Mouse (Mus musculus): ENCODE measurements around the gene Myadml2. TPM values are rescaled to one million over a fixed set of nuclear protein-coding genes. Genes with fewer than 3 reads are reported as not detected.

Myadml2 gene
- total and polyA plus RNA-seq, 3 experiments, result not detected

DNA sequence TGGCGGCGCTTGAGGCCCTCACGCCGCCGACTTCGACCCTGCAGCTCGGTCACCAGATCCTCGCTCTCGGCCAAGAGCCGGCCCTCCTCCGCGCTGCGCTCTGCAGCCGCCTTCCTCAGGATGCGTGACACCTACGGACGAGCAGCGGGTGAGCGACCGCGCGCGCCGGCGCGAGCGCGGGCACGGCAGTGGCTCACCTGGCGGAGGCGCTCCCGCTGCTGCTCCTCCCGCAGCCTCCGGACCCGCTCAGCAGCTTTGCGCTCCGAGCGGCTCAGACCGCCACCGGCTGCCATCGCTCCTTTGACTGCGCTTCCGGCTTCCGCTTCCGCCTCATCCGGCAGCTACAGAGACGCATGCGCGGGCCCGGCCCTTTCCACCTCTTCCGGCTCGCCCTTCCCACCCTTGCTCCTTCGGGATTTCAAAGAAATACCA lies 23.3 kb downstream of the Myadml2 start (continued):
- TF ChIP-seq KAT2A (conservative IDR thresholded peaks at IDR 0.05; ENCODE audit: low read depth, low read length) (peak; percentile 49; the same call in 1 of the 2 replicates), NELFE (IDR thresholded peaks at IDR 0.05; ENCODE audit: low read depth, low read length) (peak; percentile 86), ZNF384 (IDR thresholded peaks at IDR 0.05; ENCODE audit: low read depth, low read length) (no peak), POLR2AphosphoS2 (IDR thresholded peaks at IDR 0.05; ENCODE audit: low read length) (peak; percentile 98), CHD2 (IDR thresholded peaks at IDR 0.05; ENCODE audit: low read length) (no peak), POLR2A (IDR thresholded peaks at IDR 0.05; ENCODE audit: control insufficient read depth in 1 of 2, insufficient read depth in 1 of 2, low read depth in 1 of 2, low read length in 2 of 2, poor library complexity in 1 of 2) (peak; percentile 76 to 87), ZMIZ1 (IDR thresholded peaks at IDR 0.05; ENCODE audit: low read depth, low read length) (no peak), CHD1 (IDR thresholded peaks at IDR 0.05; ENCODE audit: low read depth, low read length) (no peak; the same call in 1 of the 2 replicates), BHLHE40 (IDR thresholded peaks at IDR 0.05; ENCODE audit: borderline replicate concordance, low read depth, low read length) (no peak), ZC3H11A (IDR thresholded peaks at IDR 0.05; ENCODE audit: low read depth, low read length) (no peak), MYB (IDR thresholded peaks at IDR 0.05; ENCODE audit: low read depth, low read length) (no peak), ELF1 (IDR thresholded peaks at IDR 0.05; ENCODE audit: low read depth, low read length) (peak; percentile 100)

DNA sequence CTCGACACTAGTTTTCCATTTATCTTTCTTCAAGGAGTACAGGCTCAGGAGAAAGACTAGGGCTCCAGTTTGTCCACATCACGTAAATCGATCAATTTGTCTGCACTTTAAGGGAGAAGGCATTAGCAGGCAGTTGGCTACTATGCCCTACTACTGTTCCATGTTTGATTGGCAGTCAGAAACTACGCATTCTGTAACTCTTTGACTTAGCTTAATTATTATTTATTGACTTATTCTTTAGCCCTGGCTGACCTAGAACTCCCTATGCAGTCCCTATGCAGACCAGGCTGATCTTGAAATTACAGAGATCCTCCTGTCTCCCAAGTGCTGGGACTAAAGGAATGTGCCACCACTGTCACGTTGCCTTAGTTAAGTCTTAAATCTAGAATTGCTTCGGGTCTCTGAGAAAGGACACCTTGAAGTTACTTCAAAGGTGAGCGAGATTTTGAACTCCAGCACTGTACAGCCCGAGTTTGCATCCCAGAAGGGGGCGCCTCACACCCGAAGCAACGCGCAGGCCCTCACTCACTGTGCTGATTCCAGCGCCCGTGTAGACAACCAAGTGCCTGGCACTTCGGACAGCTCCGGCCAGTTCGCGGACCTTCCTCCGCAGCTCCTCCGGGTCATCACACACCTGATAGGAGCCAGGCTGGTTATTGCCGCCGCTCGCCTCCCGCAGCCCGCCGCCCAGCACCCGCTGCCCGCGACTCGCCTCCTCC lies 23.8 kb downstream of the Myadml2 start:
- peaks cover 0 to 10% of the 10 kb centered on the region in 2 experiments; a peak in 2 of 4 replicates for H3K4me1 ChIP-seq (ENCODE audit: control insufficient read depth in 1 of 2, insufficient read depth in 2 of 2, low read length in 2 of 2)
- H3K36me3 ChIP-seq (ENCODE audit: control insufficient read depth in 1 of 2, insufficient read depth in 2 of 2, low read length in 2 of 2), result peaks cover 7 to 11% of the 10 kb centered on the region in 2 experiments
- TF ChIP-seq EP300 (IDR thresholded peaks at IDR 0.05; ENCODE audit: low read depth in 1 of 2, low read length in 2 of 2) (0 out of 4 replicates have a peak, but pooled peaks of 1 of the 2 experiments have one; percentile 19), POLR2AphosphoS5 (IDR thresholded peaks at IDR 0.05; ENCODE audit: borderline replicate concordance, low read depth, low read length) (no peak), MAZ (IDR thresholded peaks at IDR 0.05; ENCODE audit: low read depth, low read length) (peak; percentile 75; the same call in 1 of the 2 replicates), ELF1 (IDR thresholded peaks at IDR 0.05; ENCODE audit: low read depth, low read length) (peak; percentile 52), CHD2 (IDR thresholded peaks at IDR 0.05; ENCODE audit: low read length) (no peak), HCFC1 (IDR thresholded peaks at IDR 0.05; ENCODE audit: low read depth, low read length) (peak; percentile 62), RAD21 (IDR thresholded peaks at IDR 0.05; ENCODE audit: low read depth, low read length) (peak; percentile 81), TAL1 (IDR thresholded peaks at IDR 0.05; ENCODE audit: low read length) (no peak), GATA1 (IDR thresholded peaks at IDR 0.05; ENCODE audit: low read depth, low read length) (no peak), GABPA (IDR thresholded peaks at IDR 0.05; ENCODE audit: low read depth, low read length) (no peak), SMC3 (IDR thresholded peaks at IDR 0.05; ENCODE audit: low read depth, low read length) (peak; percentile 94), USF1 (IDR thresholded peaks at IDR 0.05; ENCODE audit: low read depth, low read length) (no peak), TBP (IDR thresholded peaks at IDR 0.05; ENCODE audit: low read depth, low read length) (no peak), BHLHE40 (IDR thresholded peaks at IDR 0.05; ENCODE audit: borderline replicate concordance, low read depth, low read length) (0 out of 2 replicates have a peak, but pooled peaks have one; percentile 21), MAFK (IDR thresholded peaks at IDR 0.05; ENCODE audit: borderline replicate concordance, low read depth, low read length) (no peak), USF2 (IDR thresholded peaks at IDR 0.05; ENCODE audit: borderline replicate concordance in 1 of 2, insufficient read depth in 1 of 2, low read depth in 1 of 2, low read length in 2 of 2) (no peak), NELFE (IDR thresholded peaks at IDR 0.05; ENCODE audit: low read depth, low read length) (no peak), UBTF (IDR thresholded peaks at IDR 0.05; ENCODE audit: borderline replicate concordance, insufficient read depth, low read depth, low read length) (no peak), MYC (IDR thresholded peaks at IDR 0.05; ENCODE audit: low read depth, low read length) (peak; percentile 64), MEF2A (IDR thresholded peaks at IDR 0.05; ENCODE audit: extremely low read depth, insufficient replicate concordance, low read depth, low read length, poor library complexity, severe bottlenecking) (no peak), ZKSCAN1 (IDR thresholded peaks at IDR 0.05; ENCODE audit: low read depth, low read length) (no peak), ZC3H11A (IDR thresholded peaks at IDR 0.05; ENCODE audit: low read depth, low read length) (peak; percentile 83), E2F4 (IDR thresholded peaks at IDR 0.05; ENCODE audit: borderline replicate concordance, low read depth, low read length) (no peak), TCF12 (IDR thresholded peaks at IDR 0.05; ENCODE audit: low read depth, low read length) (peak; percentile 34; the same call in 1 of the 2 replicates), POLR2A (IDR thresholded peaks at IDR 0.05; ENCODE audit: control insufficient read depth in 1 of 2, insufficient read depth in 1 of 2, low read depth in 1 of 2, low read length in 2 of 2, poor library complexity in 1 of 2) (no peak), POLR2AphosphoS2 (IDR thresholded peaks at IDR 0.05; ENCODE audit: low read length) (no peak), MYB (IDR thresholded peaks at IDR 0.05; ENCODE audit: low read depth, low read length) (0 out of 2 replicates have a peak, but pooled peaks have one; percentile 20)

More for the DNA sequence above, 23.8 kb downstream of the Myadml2 start:
- Histone ChIP-seq H3K27ac (ENCODE audit: control insufficient read depth, low read depth, low read length) (peak overlapping the region; percentile 54), H3K9me3 (replicated peaks; ENCODE audit: insufficient read depth, low read length) (no peaks in the 10 kb centered on the region), H3K4me3 (ENCODE audit: control insufficient read depth in 1 of 2, insufficient read depth in 1 of 2, low read depth in 2 of 2, low read length in 2 of 2) (peak overlapping the region; percentile 82 to 93), H3K27me3 (ENCODE audit: control insufficient read depth in 1 of 2, insufficient read depth in 2 of 2, low read length in 2 of 2) (no peaks in the 10 kb centered on the region), H3K79me2 (ENCODE audit: control insufficient read depth, insufficient read depth, low read length, poor library complexity) (peaks cover 31% of the 10 kb centered on the region), H3K9ac (ENCODE audit: control insufficient read depth, low read depth, low read length, poor library complexity, severe bottlenecking) (peak overlapping the region; percentile 92)
- peak; percentile 83 for DNase-seq (ENCODE audit: low read depth, low spot score)

All from MEL (cell line).